Mouse (Mus musculus) myocyte (in vitro differentiated cells): ENCODE measurements around the gene Psmb7. TPM values are rescaled to one million over a fixed set of nuclear protein-coding genes. Genes with fewer than 3 reads are reported as not detected.

Source experiments
- H3K27me3 ChIP-seq: one replicate; pipeline ENCODE4 v1.6.1; 2011; ENCODE audit not compliant: control insufficient read depth, insufficient read depth, insufficient read length
- H3K36me3 ChIP-seq: one replicate; pipeline ENCODE4 v1.6.1; 2011; ENCODE audit not compliant: control insufficient read depth, insufficient read depth
- H3K4me2 ChIP-seq: one replicate; pipeline ENCODE4 v1.6.1; 2011; ENCODE audit warnings: low read depth, control low read depth
- H3K4me3 ChIP-seq: one replicate; pipeline ENCODE4 v1.5.1; 2011; ENCODE audit warnings: mild to moderate bottlenecking, control low read depth, moderate library complexity
- H3K79me2 ChIP-seq: one replicate; pipeline ENCODE4 v1.6.1; 2011; ENCODE audit not compliant: control insufficient read depth, insufficient read depth
- H3ac ChIP-seq: one replicate; pipeline ENCODE4 v1.6.1; 2011; ENCODE audit not compliant: control insufficient read depth, insufficient read length
- CEBPB ChIP-seq: IDR thresholded peaks from 2 replicates; pipeline ENCODE4 v1.6.1; 2011; ENCODE audit warnings: mild to moderate bottlenecking, moderate library complexity; ENCODE audit not compliant: poor library complexity, insufficient read depth, severe bottlenecking
- E2F4 ChIP-seq: IDR thresholded peaks from one replicate; pipeline ENCODE4 v1.6.1; 2011; ENCODE audit warnings: mild to moderate bottlenecking, control low read depth, moderate library complexity; ENCODE audit not compliant: insufficient read depth
- MAX ChIP-seq: IDR thresholded peaks from one replicate; pipeline ENCODE4 v1.6.1; 2011; ENCODE audit warnings: low read depth, mild to moderate bottlenecking, control low read depth
- MYOD1 ChIP-seq, 3 experiments: IDR thresholded peaks; one replicate each; pipeline ENCODE4 v1.6.1; 2011; ENCODE audit warnings: control low read depth in 2 of 3, low read depth in 2 of 3, mild to moderate bottlenecking in 2 of 3, moderate library complexity in 1 of 3; ENCODE audit not compliant: insufficient read length in 2 of 3, control insufficient read depth in 1 of 3
- MYOG ChIP-seq, 3 experiments: IDR thresholded peaks; one replicate each; pipeline ENCODE4 v1.6.1; 2011; ENCODE audit warnings: control low read depth in 2 of 3, low read depth in 2 of 3, mild to moderate bottlenecking in 2 of 3; ENCODE audit not compliant: insufficient read length in 2 of 3, control insufficient read depth in 1 of 3, insufficient read depth in 1 of 3
- POLR2A ChIP-seq: IDR thresholded peaks from one replicate; pipeline ENCODE4 v1.6.1; 2011; ENCODE audit warnings: low read depth, mild to moderate bottlenecking, control low read depth, moderate library complexity; ENCODE audit not compliant: insufficient read length
- POLR2AphosphoS2 ChIP-seq: IDR thresholded peaks from one replicate; pipeline ENCODE4 v1.6.1; 2011; ENCODE audit warnings: low read depth, control low read depth; ENCODE audit not compliant: insufficient read length
- REST ChIP-seq: IDR thresholded peaks from one replicate; pipeline ENCODE4 v1.6.1; 2011; ENCODE audit warnings: mild to moderate bottlenecking, control low read depth, moderate library complexity; ENCODE audit not compliant: insufficient read depth, insufficient read length
- SRF ChIP-seq: IDR thresholded peaks from one replicate; pipeline ENCODE4 v1.6.1; 2011; ENCODE audit warnings: low read depth; ENCODE audit not compliant: control insufficient read depth, insufficient read length
- TCF12 ChIP-seq: IDR thresholded peaks from one replicate; pipeline ENCODE4 v1.6.1; 2011; ENCODE audit warnings: mild to moderate bottlenecking, control low read depth; ENCODE audit not compliant: poor library complexity, insufficient read depth, severe bottlenecking
- TCF3 ChIP-seq: IDR thresholded peaks from one replicate; pipeline ENCODE4 v1.6.1; 2011; ENCODE audit warnings: low read depth, control low read depth; ENCODE audit not compliant: insufficient read length
- USF1 ChIP-seq: IDR thresholded peaks from one replicate; pipeline ENCODE4 v1.6.1; 2011; ENCODE audit warnings: low read depth, mild to moderate bottlenecking, control low read depth, moderate library complexity
- polyA plus RNA-seq: library from polyadenylated mRNA; unstranded; fragments of >200 nt; fragmentation: generic; extraction: Trizol; gene quantifications from one replicate; pipeline ENCODE4 v1.2.1, GENCODE M21; 2012; ENCODE audit warnings: missing spikeins

The Psmb7 gene
- polyA plus RNA-seq, 1 experiment: 411 TPM

DNA sequence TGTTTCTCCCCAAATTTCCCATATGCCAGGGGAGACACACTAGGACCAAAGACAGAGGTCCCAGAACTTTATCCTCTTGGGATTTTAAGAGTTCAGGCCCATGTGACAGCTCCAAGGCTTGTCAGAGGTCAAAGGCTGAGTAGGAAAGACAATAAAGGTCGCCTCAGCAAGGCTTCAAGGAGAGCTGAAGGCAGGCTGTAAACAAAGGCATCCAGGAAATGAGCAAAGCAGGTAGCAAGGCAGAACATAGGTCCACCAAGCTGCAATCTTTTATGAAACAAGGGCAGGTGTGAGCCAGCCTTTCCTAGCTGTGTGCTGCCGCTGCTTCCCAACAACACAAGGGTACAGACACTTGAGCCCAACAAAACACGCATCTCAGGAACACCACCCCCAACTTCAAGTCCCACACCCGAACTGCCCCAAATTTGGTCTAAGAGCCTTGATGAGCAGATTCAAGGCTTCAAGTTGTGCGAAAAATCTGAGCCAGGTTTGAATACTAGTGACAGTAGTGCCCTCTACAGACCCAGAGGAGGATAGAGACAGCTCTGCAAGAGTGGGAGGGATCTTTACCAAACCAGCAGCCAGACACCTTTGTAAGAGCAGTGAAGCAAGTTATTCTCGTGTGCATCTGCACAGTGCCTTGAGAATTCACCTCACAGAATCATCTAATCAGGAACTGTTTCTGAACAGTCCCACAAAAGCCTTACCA lies 52.0 kb downstream of the Psmb7 start:
- TF ChIP-seq E2F4 (no peak), TCF3 (no peak), POLR2AphosphoS2 (no peak), CEBPB (no peak), POLR2A (no peak), MAX (no peak)
- Histone ChIP-seq H3ac (no peak overlapping the region), H3K4me3 (no peak overlapping the region), H3K36me3 (peaks cover 23% of the 10 kb centered on the region), H3K4me2 (no peak overlapping the region), H3K27me3 (no peaks in the 10 kb centered on the region), H3K79me2 (no peaks in the 10 kb centered on the region)

DNA sequence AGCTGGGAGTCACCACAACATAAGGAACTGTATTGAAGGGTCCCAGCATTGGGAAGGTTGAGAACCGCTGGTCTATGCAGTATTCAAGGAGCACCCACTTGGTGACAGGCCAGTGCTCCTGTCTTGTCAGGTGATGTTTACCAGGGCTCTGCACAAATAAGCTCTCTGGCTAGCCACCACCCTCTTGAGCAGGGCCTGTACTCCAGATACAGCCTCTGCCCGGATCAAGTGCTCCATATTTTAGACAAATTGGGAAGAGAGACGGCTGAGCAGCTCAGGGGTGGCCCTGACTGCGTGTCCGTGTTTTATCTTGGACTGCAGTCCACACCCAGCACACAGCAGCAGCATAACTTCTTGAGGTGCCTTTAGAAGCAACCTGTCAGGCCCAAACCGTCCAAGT lies 57.2 kb downstream of the Psmb7 start:
- Histone ChIP-seq H3K4me2 (no peak overlapping the region), H3K27me3 (no peaks in the 10 kb centered on the region), H3K36me3 (peaks cover 37% of the 10 kb centered on the region)

GRCm38 (mm10) chr2:38585379-38585736 lies 58.5 kb downstream of the Psmb7 start:
- Histone ChIP-seq H3ac (no peak overlapping the region), H3K36me3 (peaks cover 34% of the 10 kb centered on the region), H3K79me2 (no peaks in the 10 kb centered on the region), H3K4me2 (no peak overlapping the region), H3K4me3 (no peak overlapping the region), H3K27me3 (no peaks in the 10 kb centered on the region)
- TF ChIP-seq POLR2A (no peak), POLR2AphosphoS2 (no peak), E2F4 (no peak), MYOG (IDR thresholded peaks at IDR 0.05; ENCODE audit: control insufficient read depth in 1 of 3, insufficient read depth in 1 of 3, insufficient read length in 2 of 3, low read depth in 2 of 3) (no peak)

More for the DNA sequence above, 57.2 kb downstream of the Psmb7 start:
- Histone ChIP-seq H3K79me2 (no peaks in the 10 kb centered on the region), H3ac (no peak overlapping the region), H3K4me3 (no peak overlapping the region)
- TF ChIP-seq MYOG (IDR thresholded peaks at IDR 0.05; ENCODE audit: control insufficient read depth in 1 of 3, insufficient read depth in 1 of 3, insufficient read length in 2 of 3, low read depth in 2 of 3) (no peak), CEBPB (no peak), MAX (no peak), TCF3 (no peak), MYOD1 (IDR thresholded peaks at IDR 0.05; ENCODE audit: control insufficient read depth in 1 of 3, insufficient read length in 2 of 3, low read depth in 2 of 3) (no peak), USF1 (no peak), REST (no peak), E2F4 (no peak), POLR2AphosphoS2 (no peak), POLR2A (no peak), SRF (no peak), TCF12 (no peak)

DNA sequence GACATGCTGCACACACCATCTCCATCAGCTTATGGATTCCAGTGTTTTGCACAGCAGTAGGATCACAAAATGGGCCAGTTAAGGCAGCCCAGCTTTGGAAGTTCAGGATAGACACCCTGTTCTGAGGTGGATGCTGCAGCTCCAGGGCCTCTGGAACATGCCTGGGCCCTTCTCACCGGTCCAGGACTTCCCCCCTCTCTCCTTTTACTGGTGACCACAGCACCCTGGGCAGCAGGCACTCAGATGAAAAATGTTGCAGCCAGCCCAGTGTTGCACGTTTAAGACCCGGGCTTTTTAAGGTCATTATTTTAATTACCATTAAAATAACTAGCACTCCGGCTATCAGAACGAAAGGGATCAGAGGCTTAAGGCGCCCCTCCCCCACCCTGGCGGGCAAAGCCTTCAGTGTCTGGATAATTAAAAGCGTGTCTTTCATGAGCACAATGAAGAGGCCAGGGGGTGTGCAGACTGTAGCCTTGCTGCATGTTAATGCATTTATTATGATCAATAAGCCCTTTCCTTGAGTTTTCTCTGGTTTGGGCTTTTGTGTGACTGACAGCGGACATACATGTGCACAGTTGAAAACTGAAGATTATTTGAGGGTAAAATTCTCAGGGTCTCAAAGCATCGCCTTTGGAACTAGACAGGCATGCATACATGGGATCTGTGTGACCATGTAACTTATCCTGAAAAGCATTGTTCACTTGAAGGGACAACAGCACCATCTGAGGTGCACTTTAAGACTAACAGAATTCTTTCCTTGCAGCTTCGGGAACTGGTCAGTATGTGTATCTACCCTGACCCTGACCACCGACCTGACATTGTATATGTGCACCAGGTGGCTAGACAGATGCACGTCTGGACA lies 59.1 kb downstream of the Psmb7 start:
- H3K4me3 ChIP-seq: no peak overlapping the region
- no peak overlapping the region for H3K4me2 ChIP-seq
- TF ChIP-seq POLR2AphosphoS2: peak; percentile 33
- no peak for TF ChIP-seq POLR2A
- no peaks in the 10 kb centered on the region for H3K27me3 ChIP-seq
- H3ac ChIP-seq: no peak overlapping the region
- no peaks in the 10 kb centered on the region for H3K79me2 ChIP-seq
- H3K36me3 ChIP-seq: peaks cover 28% of the 10 kb centered on the region

DNA sequence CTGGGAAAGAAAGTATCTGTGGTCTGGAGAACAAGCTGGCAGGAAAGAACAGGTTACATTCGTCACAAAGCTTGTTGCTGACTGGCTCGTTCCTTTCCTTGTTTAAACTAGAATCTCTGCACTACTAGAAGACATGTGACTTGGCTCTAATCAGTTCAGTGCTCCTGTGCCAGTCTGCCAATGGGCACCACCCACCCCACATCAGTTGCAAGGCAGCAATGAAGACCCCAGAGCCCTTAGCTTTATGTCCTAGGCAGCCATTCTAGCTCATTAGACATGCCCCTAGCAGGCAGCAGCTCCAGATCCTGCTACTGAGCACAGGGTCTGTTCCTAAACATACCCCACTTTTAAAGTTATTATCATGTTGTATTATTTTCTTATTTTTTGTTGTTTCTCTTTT lies 59.9 kb downstream of the Psmb7 start:
- peaks cover 26% of the 10 kb centered on the region for H3K36me3 ChIP-seq
- H3K79me2 ChIP-seq: no peaks in the 10 kb centered on the region
- no peak overlapping the region for H3K4me2 ChIP-seq
- TF ChIP-seq E2F4 (no peak), SRF (no peak), TCF3 (no peak), CEBPB (no peak), MYOG (IDR thresholded peaks at IDR 0.05; ENCODE audit: control insufficient read depth in 1 of 3, insufficient read depth in 1 of 3, insufficient read length in 2 of 3, low read depth in 2 of 3) (no peak), REST (no peak), MYOD1 (IDR thresholded peaks at IDR 0.05; ENCODE audit: control insufficient read depth in 1 of 3, insufficient read length in 2 of 3, low read depth in 2 of 3) (no peak), POLR2AphosphoS2 (no peak), TCF12 (no peak), POLR2A (no peak), USF1 (no peak), MAX (no peak)
- H3K27me3 ChIP-seq: no peaks in the 10 kb centered on the region
- no peak overlapping the region for H3ac ChIP-seq
- H3K4me3 ChIP-seq: no peak overlapping the region
